Mouse (Mus musculus) MN1 (cell line): ENCODE results near the gene Pbx2.
A peak's percentile ranks its signal among the peaks of the same experiment; 100 is the strongest.

Experiments
- DNase-seq: peaks from one replicate; pipeline ENCODE4 v3.0.0-alpha.2; 2016; ENCODE audit warnings: low spot score

Gene Pbx2

DNA sequence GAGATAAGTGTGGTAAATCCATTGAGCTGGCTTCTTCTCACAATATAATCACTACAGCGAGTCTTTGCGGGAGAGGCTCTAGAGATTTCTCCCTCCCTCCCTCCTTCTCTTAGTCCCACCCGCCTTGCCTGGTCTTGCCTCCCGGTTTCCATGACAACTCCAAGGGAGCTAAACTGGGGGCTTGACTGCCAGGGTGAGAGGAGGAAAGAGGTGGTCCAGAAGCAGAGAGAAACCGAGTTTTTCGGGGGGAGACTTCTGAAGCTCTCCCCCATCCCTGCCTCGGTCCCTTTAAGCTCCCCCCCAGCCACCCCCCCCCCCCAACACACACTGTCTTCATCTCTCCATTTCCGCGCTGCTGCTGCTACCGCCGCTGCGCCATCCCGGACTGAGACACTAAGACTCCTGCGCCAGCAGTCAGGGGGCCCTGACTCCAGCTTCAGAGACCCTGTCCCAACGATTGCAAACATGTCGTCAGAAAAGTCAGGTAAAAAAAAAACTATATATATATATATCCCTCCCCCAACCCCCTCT is 38.2 kb downstream of the Pbx2 start, which contains the start of gene Prrt1:
TSS of gene Prrt1 (plus strand) at position 313 of the 531 bp plus-strand sequence.
- peak; percentile 35 for DNase-seq

- no peak for DNase-seq
These were observed 38.9 kb downstream of the Pbx2 start for GRCm38 (mm10) chr17:34629796-34630603.

GRCm38 (mm10) chr17:34630761-34631301 is 39.8 kb downstream of the Pbx2 start:
- no peak for DNase-seq

DNA sequence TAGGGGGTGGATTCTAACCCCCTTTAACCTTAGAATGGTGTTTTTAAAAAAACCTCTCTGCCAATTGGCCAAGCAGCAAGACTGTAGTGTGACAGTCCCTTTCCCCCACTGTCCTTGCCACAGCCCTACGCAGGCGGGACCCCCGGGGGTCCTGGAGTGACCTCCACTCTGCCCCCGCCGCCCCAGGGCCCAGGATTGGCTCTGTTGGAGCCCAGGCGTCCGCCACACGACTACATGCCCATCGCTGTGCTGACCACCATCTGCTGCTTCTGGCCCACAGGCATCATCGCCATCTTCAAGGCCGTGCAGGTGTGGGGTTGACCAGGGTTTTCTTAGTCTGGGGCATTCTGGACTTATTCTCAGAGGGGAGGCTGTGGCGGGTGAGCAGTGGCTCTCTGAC is 40.6 kb downstream of the Pbx2 start:
- DNase-seq = no peak

DNA sequence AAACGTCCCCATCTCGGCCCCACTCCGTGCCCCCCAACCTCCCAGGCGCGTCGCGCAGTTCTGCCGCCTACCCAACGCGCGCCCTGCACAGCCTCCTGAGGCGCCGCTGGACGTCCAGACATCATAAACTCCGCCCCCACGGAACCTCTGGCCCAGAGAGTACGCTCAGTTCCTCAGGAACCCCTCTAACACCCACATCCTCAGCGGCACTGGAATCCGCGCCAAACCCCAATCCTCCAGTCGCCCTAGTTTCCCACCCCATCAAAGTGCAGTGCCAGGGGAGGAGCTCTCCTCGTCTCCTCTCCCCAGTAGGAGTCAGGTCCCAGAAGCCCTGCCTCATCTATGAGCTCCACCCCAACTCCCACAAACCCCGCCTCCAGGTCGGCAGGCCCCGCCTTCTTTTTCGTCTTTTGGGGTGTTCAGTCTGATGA is 41.2 kb downstream of the Pbx2 start:
- DNase-seq = no peak

- DNase-seq = no peak
These were observed 44.6 kb downstream of the Pbx2 start for GRCm38 (mm10) chr17:34635671-34636070.

DNA sequence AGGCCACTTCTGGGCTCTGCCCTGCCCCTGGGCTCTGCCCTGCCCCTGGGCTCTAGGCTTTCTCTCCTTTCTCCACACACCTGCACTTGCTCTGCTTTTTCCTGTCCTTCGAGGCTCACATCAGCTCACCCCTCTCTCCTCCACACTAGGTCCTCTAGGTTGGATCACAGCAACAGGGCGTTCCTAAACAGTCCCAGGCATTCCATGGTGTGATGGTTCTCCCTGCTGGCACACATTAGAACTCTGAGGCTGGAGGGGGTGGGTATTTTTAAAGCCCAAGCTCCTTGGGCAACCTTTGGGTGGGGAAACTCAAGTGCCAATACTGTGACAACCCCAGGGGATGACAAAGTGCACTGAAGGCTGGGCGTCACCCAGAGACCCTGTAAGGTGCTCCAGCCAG is 46.4 kb downstream of the Pbx2 start:
- no peak for DNase-seq

DNA sequence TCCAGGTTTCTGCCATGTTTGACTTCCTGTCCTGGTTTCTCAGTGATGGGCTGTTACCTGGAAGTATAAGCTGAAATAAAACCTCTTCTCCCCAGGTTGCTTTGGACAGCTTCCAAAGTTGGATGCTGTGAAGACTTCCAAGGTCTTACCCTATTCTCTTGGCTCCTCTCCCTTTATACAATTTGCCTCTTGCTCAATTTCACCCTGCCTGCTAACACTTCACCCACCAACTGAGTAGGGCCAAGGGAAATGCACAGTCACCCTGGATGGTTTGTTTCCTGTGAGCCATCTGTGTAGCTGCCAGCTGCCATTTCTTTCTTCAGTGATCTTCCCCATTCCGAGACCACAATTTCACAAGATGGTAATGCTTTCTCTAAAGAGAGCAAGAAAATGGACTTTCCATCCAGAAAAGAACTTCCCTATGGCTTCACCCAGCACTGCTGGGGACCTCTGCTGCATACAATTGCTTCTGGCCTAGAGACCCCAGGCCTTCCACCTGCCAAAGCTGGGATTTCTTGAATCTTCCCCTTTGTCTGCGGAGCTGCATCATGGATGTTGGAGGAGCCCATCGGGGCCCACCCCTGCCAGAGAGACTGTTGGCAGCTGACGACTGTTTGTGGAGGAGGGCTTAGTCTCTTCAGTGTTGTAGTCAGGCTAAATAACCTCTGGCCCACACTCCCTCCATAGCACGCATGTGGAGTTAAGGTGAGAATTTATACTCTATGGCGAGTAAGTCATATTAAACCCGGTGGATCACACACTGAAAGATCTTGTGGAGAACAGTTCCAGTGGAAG is 48.6 kb downstream of the Pbx2 start:
- no peak for DNase-seq

DNA sequence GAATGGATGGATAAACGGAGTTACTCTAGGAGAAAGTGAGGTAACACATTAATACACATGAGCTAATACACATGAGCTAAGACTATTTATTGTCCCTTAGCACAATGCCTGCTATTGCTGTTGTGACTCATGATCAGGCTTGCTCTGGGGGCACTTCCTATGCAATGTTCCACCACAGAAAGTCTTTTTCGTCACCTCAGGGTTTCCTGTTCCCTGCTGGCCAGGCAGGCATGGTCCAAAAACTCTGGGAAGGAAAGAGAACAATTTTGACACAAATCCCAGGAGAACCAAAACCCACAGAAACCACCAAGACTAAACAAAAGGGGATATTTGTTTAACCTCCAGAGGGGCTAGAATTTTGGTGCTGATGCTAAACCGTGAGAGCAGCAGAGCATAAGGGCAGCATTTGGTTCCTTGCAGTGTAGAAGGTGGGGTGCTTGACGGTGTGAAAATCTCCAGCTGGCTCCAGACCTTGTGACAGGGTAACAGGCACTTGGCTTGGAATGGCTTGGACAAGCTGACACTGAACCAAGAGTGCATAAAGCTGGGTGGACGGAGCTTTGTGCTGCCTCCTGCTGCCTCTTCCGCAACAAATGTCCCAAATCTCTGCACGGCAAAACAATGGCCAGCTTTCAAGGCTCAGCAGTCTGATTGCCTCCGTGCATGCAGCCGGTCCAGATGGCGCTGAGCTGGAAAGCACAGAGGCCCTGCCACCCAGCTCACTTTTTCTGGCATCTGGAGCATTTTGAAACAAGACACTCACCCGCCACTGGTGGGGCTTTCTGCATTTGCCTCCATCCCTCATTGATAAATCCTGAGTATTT is 49.9 kb downstream of the Pbx2 start:
- DNase-seq = no peak

DNA sequence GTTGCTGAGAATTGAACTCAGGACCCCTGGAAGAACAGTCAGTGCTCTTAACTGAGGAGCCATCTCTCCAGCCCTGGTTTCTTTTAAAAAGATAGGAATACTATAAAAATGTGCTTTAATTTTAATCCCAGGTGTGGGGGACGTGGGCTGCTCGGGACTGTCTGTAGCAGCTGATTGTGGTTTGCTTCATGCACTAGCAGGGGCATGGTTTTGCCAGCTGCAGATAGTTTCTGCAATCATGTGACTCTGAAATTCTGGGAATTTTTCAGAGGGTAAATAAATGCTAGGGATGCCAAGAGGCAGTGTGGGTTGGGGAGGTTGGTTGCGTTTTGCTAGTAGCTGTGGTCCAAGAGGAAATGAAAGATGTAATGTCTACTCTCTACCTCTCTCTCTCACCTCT is 50.9 kb downstream of the Pbx2 start:
- DNase-seq = no peak

- DNase-seq = no peak
These were observed 52.3 kb downstream of the Pbx2 start for GRCm38 (mm10) chr17:34643379-34643778.

DNA sequence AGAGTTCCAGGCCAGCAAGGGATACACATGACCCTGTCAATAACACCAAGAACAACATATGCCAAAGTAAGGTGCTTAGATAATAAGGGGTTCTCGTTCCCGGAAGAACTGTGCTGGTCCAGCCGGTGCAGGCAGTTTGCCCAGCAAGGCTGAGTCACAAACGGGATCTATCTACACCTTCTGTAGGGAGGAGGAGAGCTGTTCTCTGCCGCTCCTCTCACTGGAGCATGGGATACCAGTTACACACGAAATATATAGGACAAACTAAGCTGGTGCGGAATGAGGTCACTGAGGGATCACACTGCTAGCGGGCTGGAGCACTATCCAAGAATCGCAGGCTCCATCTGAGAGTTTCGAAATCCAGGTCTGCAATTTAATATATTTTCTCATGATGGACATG is 52.9 kb downstream of the Pbx2 start:
- peak; percentile 67 for DNase-seq

GRCm38 (mm10) chr17:34644608-34645007 is 53.5 kb downstream of the Pbx2 start, which contains the start of gene Fkbpl:
TSS of gene Fkbpl (plus strand) at chr17:34644764.
- DNase-seq = peak; percentile 99

- DNase-seq = peak; percentile 42
These were observed 54.3 kb downstream of the Pbx2 start for GRCm38 (mm10) chr17:34645256-34645829.

GRCm38 (mm10) chr17:34645831-34646511 is 54.9 kb downstream of the Pbx2 start:
- DNase-seq = no peak
